Mouse (Mus musculus) kidney, adult 2 months (tissue): ENCODE measurements at regions not wholly inside any gene's neighbourhood (a gene's known extent, or its start where the extent isn't known, plus 50 kb on each side); places are given as distances from the start of the nearest gene placed in this dataset.

Source experiments
- DNase-seq: peaks from one replicate; pipeline ENCODE4 v3.0.0; 2021
- H3K27ac ChIP-seq: fragments of 200-500 bp; 2 replicates; pipeline ENCODE4 v1.5.1; 2012; ENCODE audit warnings: low read depth, low read length, control low read depth, inconsistent platforms; ENCODE audit not compliant: insufficient read depth
- H3K27me3 ChIP-seq: fragments of 200-500 bp; replicated peaks from 2 replicates; pipeline ENCODE4 v1.6.1; 2012; ENCODE audit warnings: mild to moderate bottlenecking, moderate library complexity, low read length, inconsistent platforms; ENCODE audit not compliant: control insufficient read depth, insufficient read depth
- H3K36me3 ChIP-seq: fragments of 200-500 bp; 2 replicates; pipeline ENCODE4 v1.6.1; 2012; ENCODE audit warnings: mild to moderate bottlenecking, moderate library complexity, low read length, inconsistent platforms; ENCODE audit not compliant: control insufficient read depth, insufficient read depth
- H3K4me1 ChIP-seq: fragments of 200-500 bp; 2 replicates; pipeline ENCODE4 v1.6.1; 2011; ENCODE audit warnings: low read length; ENCODE audit not compliant: control insufficient read depth, insufficient read depth
- H3K4me3 ChIP-seq: fragments of 200-500 bp; 2 replicates; pipeline ENCODE4 v1.5.1; 2011; ENCODE audit warnings: mild to moderate bottlenecking, low read depth, low read length, control low read depth; ENCODE audit not compliant: insufficient read depth
- CTCF ChIP-seq: fragments of 200-500 bp; conservative IDR thresholded peaks from 2 replicates; pipeline ENCODE4 v1.5.1; 2011; ENCODE audit warnings: low read depth, mild to moderate bottlenecking, control low read depth, low read length, moderate library complexity, mixed read lengths; ENCODE audit not compliant: insufficient read depth, insufficient read length
- POLR2A ChIP-seq: fragments of 200-500 bp; IDR thresholded peaks from one replicate; pipeline ENCODE4 v1.6.1; 2011; ENCODE audit warnings: low read depth, low read length, control low read depth
- WGBS: fragments of 180-500 bp; shearing (Covaris S2); methylation state at CpG from one replicate; pipeline ENCODE4 v1.1.7; 2018; 5-methylcytosine and 5-hydroxymethylcytosine counted together

GRCm38 (mm10) chr8:26226612-26227528, 107.5 kb downstream of the Gm45692 start:
- Histone ChIP-seq H3K27me3 (no peaks in the 10 kb centered on the region), H3K4me3 (no peak overlapping the region), H3K27ac (no peak overlapping the region), H3K4me1 (no peaks in the 10 kb centered on the region), H3K36me3 (no peaks in the 10 kb centered on the region)
- 50% methylated on average over 30 of the region's 30 CpGs for WGBS
- no peak for TF ChIP-seq POLR2A
- TF ChIP-seq CTCF, result no peak
- no peak for DNase-seq

- Histone ChIP-seq H3K27ac (no peak overlapping the region), H3K4me1 (no peaks in the 10 kb centered on the region), H3K36me3 (no peaks in the 10 kb centered on the region), H3K4me3 (no peak overlapping the region), H3K27me3 (no peaks in the 10 kb centered on the region)
- DNase-seq, result peak; percentile 51
- 39% methylated on average over 5 of the region's 5 CpGs for WGBS
- TF ChIP-seq POLR2A, result no peak
- TF ChIP-seq CTCF, result no peak
Measured at GRCm38 (mm10) chr8:26227529-26227895, 108.2 kb downstream of the Gm45692 start.

GRCm38 (mm10) chr8:26229548-26229947, 110.2 kb downstream of the Gm45692 start:
- Histone ChIP-seq H3K4me3 (no peak overlapping the region), H3K27me3 (no peaks in the 10 kb centered on the region), H3K27ac (no peak overlapping the region), H3K4me1 (no peaks in the 10 kb centered on the region), H3K36me3 (no peaks in the 10 kb centered on the region)
- no peak for TF ChIP-seq CTCF
- no peak for TF ChIP-seq POLR2A
- WGBS, result 90% methylated on average over 8 of the region's 8 CpGs
- no peak for DNase-seq

DNA sequence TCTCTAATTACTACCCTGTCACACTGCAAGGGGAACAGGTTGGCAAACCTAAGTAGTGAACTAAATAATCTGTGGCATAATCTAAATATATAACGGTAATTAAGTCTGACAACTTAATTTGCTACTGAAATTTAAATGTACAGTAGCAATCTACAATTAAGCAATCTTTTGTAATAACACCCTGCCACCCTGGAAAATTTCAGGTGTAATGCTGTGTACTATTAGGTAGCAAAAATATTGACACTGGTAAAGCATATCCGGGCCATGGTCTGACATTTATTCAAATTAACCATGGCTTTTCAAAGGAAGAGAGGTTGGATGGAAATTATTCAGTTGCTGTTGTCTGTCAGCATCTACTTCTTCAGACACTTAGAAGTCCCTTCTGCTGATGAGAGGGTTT, 119.7 kb downstream of the Gm45692 start:
- no peaks in the 10 kb centered on the region for H3K4me1 ChIP-seq
- 91% methylated on average over 2 of the region's 2 CpGs for WGBS
- no peak overlapping the region for H3K4me3 ChIP-seq
- H3K27me3 ChIP-seq, result no peaks in the 10 kb centered on the region
- no peaks in the 10 kb centered on the region for H3K36me3 ChIP-seq
- no peak for DNase-seq
- no peak for TF ChIP-seq CTCF
- no peak overlapping the region for H3K27ac ChIP-seq

GRCm38 (mm10) chr8:26239604-26240003, 120.3 kb downstream of the Gm45692 start:
- Histone ChIP-seq H3K27ac (no peak overlapping the region), H3K4me1 (no peaks in the 10 kb centered on the region), H3K4me3 (no peak overlapping the region), H3K27me3 (no peaks in the 10 kb centered on the region), H3K36me3 (no peaks in the 10 kb centered on the region)
- DNase-seq, result peak; percentile 4
- TF ChIP-seq CTCF, result no peak
- no peak for TF ChIP-seq POLR2A
- WGBS, result 44% methylated on average over 4 of the region's 4 CpGs

DNA sequence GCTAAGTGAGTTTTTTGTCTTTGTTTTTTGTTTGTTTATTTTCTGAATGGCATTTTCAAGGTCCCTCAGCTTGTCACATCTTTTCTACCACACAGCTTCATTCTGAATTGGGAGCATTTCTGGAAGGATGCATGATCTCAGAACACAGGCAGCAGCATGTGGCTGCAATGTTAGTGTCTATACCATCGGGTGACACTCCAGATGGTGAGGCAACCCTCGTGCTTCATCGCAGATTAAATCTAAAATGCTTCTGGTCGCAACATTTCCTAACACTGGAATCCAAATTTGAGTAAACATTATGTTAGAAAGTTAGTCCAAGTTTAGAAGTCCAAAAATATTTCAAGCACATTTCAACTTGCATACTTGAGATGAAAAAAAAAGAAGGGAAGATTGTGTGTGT, 124.4 kb downstream of the Gm45692 start:
- Histone ChIP-seq H3K27me3 (no peaks in the 10 kb centered on the region), H3K4me3 (no peak overlapping the region), H3K36me3 (no peaks in the 10 kb centered on the region), H3K27ac (no peak overlapping the region), H3K4me1 (no peaks in the 10 kb centered on the region)
- DNase-seq, result no peak
- TF ChIP-seq POLR2A (no peak), CTCF (no peak)
- WGBS, result 69% methylated on average over 4 of the region's 4 CpGs

- 87% methylated on average over 5 of the region's 5 CpGs for WGBS
- Histone ChIP-seq H3K27ac (no peak overlapping the region), H3K4me3 (no peak overlapping the region), H3K27me3 (no peaks in the 10 kb centered on the region), H3K4me1 (no peaks in the 10 kb centered on the region), H3K36me3 (no peaks in the 10 kb centered on the region)
- no peak for DNase-seq
- TF ChIP-seq POLR2A (no peak), CTCF (no peak)
Measured at GRCm38 (mm10) chr8:26244308-26244707, 125.0 kb downstream of the Gm45692 start.

DNA sequence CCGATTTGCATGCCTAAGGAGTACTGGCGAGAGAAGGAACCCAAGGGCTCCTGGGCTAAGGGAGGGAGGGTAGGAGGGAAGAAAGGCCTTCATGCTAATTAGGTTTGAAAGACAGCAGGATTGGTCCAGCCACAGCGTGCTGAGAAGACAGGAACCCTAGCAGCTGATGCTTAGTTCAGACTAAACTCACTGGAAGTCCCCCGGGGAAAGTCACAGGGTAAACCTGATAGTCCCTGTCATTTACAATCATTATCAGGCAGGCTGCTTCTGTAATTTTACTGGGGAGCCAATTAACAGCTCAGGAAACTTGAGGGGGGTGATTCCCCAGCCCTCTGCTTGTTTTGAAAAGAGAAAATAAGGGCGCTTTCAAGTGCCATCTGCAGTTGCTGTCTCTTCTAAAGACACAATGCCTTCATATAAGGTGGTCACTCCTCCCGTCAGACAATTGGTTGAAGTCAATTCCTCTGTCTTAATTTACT, 135.9 kb downstream of the Gm45692 start:
- TF ChIP-seq POLR2A (no peak), CTCF (no peak)
- no peak overlapping the region for H3K4me3 ChIP-seq
- H3K4me1 ChIP-seq, result no peaks in the 10 kb centered on the region
- no peak for DNase-seq
- no peaks in the 10 kb centered on the region for H3K27me3 ChIP-seq
- H3K36me3 ChIP-seq, result no peaks in the 10 kb centered on the region
- WGBS, result 23% methylated on average over 6 of the region's 6 CpGs
- H3K27ac ChIP-seq, result no peak overlapping the region
